Mouse (Mus musculus) forebrain, embryonic 10.5 days (tissue): Measurements from ENCODE around the gene BC035044. TPM values are rescaled to one million over a fixed set of nuclear protein-coding genes. Genes with fewer than 3 reads are reported as not detected.
"Not testable (repeated sequence)": the region's sequence is repeated elsewhere in the genome, so short reads cannot be mapped to it uniquely, and the experiment has no call there.

Experiments used
- DNase-seq: peaks from one replicate; pipeline ENCODE4 v3.0.0-alpha.2; 2017; ENCODE audit warnings: low spot score; ENCODE audit errors: extremely low spot score
- H3K27ac ChIP-seq: fragments of 300-500 bp; sonication (generic); 2 replicates; pipeline ENCODE4 v1.5.1; 2016; ENCODE audit warnings: mild to moderate bottlenecking
- H3K27me3 ChIP-seq: fragments of 300-500 bp; sonication (generic); 2 replicates; pipeline ENCODE4 v1.6.1; 2016; ENCODE audit warnings: mild to moderate bottlenecking; ENCODE audit not compliant: poor library complexity, severe bottlenecking
- H3K36me3 ChIP-seq: fragments of 300-500 bp; sonication (generic); replicated peaks from 2 replicates; pipeline ENCODE4 v1.6.1; 2016; ENCODE audit warnings: mild to moderate bottlenecking, moderate library complexity
- H3K4me1 ChIP-seq: fragments of 300-500 bp; sonication (generic); 2 replicates; pipeline ENCODE4 v1.6.1; 2016
- H3K4me3 ChIP-seq: fragments of 300-500 bp; sonication (generic); 2 replicates; pipeline ENCODE4 v1.5.1; 2016; ENCODE audit warnings: mild to moderate bottlenecking, moderate library complexity
- H3K9me3 ChIP-seq: fragments of 300-500 bp; sonication (generic); 2 replicates; pipeline ENCODE4 v1.6.1; 2016; ENCODE audit warnings: mild to moderate bottlenecking, moderate library complexity
- WGBS: fragments of 180-500 bp; shearing (Covaris S2); methylation state at CpG from one replicate; pipeline ENCODE4 v1.1.7; 2016; 5-methylcytosine and 5-hydroxymethylcytosine counted together
- polyA plus RNA-seq: library from polyadenylated mRNA; unstranded; fragments of >200 nt; fragmentation: Nextera tagmentation; extraction: Ambion mirVana; gene quantifications from 2 replicates; pipeline ENCODE4 v1.2.1, GENCODE M21; 2016

BC035044 gene
- polyA plus RNA-seq, 1 experiment from 2014 or later = 0.52 TPM

- Histone ChIP-seq H3K27me3 (peaks cover 4% of the 10 kb centered on the region; the same call in 1 of the 2 replicates), H3K4me3 (peak overlapping the region; percentile 71), H3K36me3 (no peaks in the 10 kb centered on the region), H3K27ac (peak overlapping the region; percentile 93), H3K9me3 (no peaks in the 10 kb centered on the region), H3K4me1 (peaks cover 34% of the 10 kb centered on the region)
- WGBS = 2% methylated on average over 14 of the region's 14 CpGs
- peak; percentile 58 for DNase-seq
Observed at GRCm38 (mm10) chr6:128837454-128838341, 53.2 kb downstream of the BC035044 start.

GRCm38 (mm10) chr6:128836955-128837334 is 54.0 kb downstream of the BC035044 start:
- DNase-seq = no peak
- Histone ChIP-seq H3K27ac (peak overlapping the region; percentile 93), H3K36me3 (no peaks in the 10 kb centered on the region), H3K4me1 (peaks cover 29% of the 10 kb centered on the region), H3K4me3 (peak overlapping the region; percentile 71), H3K27me3 (peaks cover 4% of the 10 kb centered on the region; the same call in 1 of the 2 replicates), H3K9me3 (no peaks in the 10 kb centered on the region)
- 87% methylated on average over 6 of the region's 6 CpGs for WGBS

GRCm38 (mm10) chr6:128836191-128836954 is 54.6 kb downstream of the BC035044 start:
- no peaks in the 10 kb centered on the region for H3K27me3 ChIP-seq
- H3K4me3 ChIP-seq = no peak overlapping the region; the same call in 1 of the 2 replicates
- no peaks in the 10 kb centered on the region for H3K9me3 ChIP-seq
- H3K27ac ChIP-seq = no peak overlapping the region
- H3K36me3 ChIP-seq = no peaks in the 10 kb centered on the region
- DNase-seq = no peak
- peaks cover 23% of the 10 kb centered on the region for H3K4me1 ChIP-seq
- 83% methylated on average over 8 of the region's 8 CpGs for WGBS

GRCm38 (mm10) chr6:128835571-128835970 is 55.4 kb downstream of the BC035044 start:
- Histone ChIP-seq H3K27ac (no peak overlapping the region), H3K36me3 (no peaks in the 10 kb centered on the region), H3K27me3 (no peaks in the 10 kb centered on the region), H3K9me3 (no peaks in the 10 kb centered on the region), H3K4me3 (no peak overlapping the region), H3K4me1 (peaks cover 22% of the 10 kb centered on the region)
- 91% methylated on average over 4 of the region's 4 CpGs for WGBS
- no peak for DNase-seq

GRCm38 (mm10) chr6:128833046-128833445 is 57.9 kb downstream of the BC035044 start:
- Histone ChIP-seq H3K27ac (no peak overlapping the region), H3K4me3 (no peak overlapping the region), H3K9me3 (no peaks in the 10 kb centered on the region), H3K4me1 (peaks cover 15% of the 10 kb centered on the region), H3K27me3 (no peaks in the 10 kb centered on the region), H3K36me3 (no peaks in the 10 kb centered on the region)
- DNase-seq = no peak
- WGBS = 90% methylated on average over 10 of the region's 10 CpGs

- no peak overlapping the region for H3K4me3 ChIP-seq
- no peaks in the 10 kb centered on the region for H3K36me3 ChIP-seq
- H3K4me1 ChIP-seq = peaks cover 4% of the 10 kb centered on the region
- no peak for DNase-seq
- no peaks in the 10 kb centered on the region for H3K27me3 ChIP-seq
- H3K27ac ChIP-seq = no peak overlapping the region
- H3K9me3 ChIP-seq = no peaks in the 10 kb centered on the region
- WGBS = 75% methylated on average over 4 of the region's 4 CpGs
Observed at GRCm38 (mm10) chr6:128829837-128830236, 61.1 kb downstream of the BC035044 start.

GRCm38 (mm10) chr6:128826781-128827180 is 64.1 kb downstream of the BC035044 start:
- H3K9me3 ChIP-seq = no peaks in the 10 kb centered on the region
- H3K27ac ChIP-seq = no peak overlapping the region
- no peaks in the 10 kb centered on the region for H3K27me3 ChIP-seq
- no peak for DNase-seq
- no peaks in the 10 kb centered on the region for H3K36me3 ChIP-seq
- peaks cover 4% of the 10 kb centered on the region for H3K4me1 ChIP-seq
- no peak overlapping the region for H3K4me3 ChIP-seq
- WGBS = 93% methylated on average over 3 of the region's 3 CpGs

GRCm38 (mm10) chr6:128826132-128826531 is 64.8 kb downstream of the BC035044 start, which contains the start of the genes Gm44511 and Klrb1b:
Gm44511 (minus strand) TSS chr6:128826315.
Klrb1b (minus strand) TSS chr6:128826331.
- peaks cover 4% of the 10 kb centered on the region for H3K4me1 ChIP-seq
- H3K27me3 ChIP-seq = no peaks in the 10 kb centered on the region
- no peak for DNase-seq
- WGBS = 92% methylated on average over 6 of the region's 6 CpGs
- H3K9me3 ChIP-seq = no peaks in the 10 kb centered on the region
- no peak within 1 kb of the TSS for H3K4me3 ChIP-seq
- H3K27ac ChIP-seq = no peak within 1 kb of the TSS
- no peaks in the 10 kb centered on the region for H3K36me3 ChIP-seq

- Histone ChIP-seq H3K4me1 (no peaks in the 10 kb centered on the region), H3K9me3 (no peaks in the 10 kb centered on the region), H3K27me3 (no peaks in the 10 kb centered on the region), H3K4me3 (no peak overlapping the region), H3K27ac (no peak overlapping the region), H3K36me3 (no peaks in the 10 kb centered on the region)
- DNase-seq = no peak
- WGBS = 85% methylated on average over 4 of the region's 4 CpGs
Observed at GRCm38 (mm10) chr6:128818083-128818802, 72.7 kb downstream of the BC035044 start.

- WGBS = 87% methylated on average over 5 of the region's 5 CpGs
- H3K4me1 ChIP-seq = peaks cover 2% of the 10 kb centered on the region; the same call in 1 of the 2 replicates
- no peaks in the 10 kb centered on the region for H3K36me3 ChIP-seq
- peaks cover 2% of the 10 kb centered on the region; the same call in 1 of the 2 replicates for H3K9me3 ChIP-seq
- H3K4me3 ChIP-seq = no peak overlapping the region
- no peaks in the 10 kb centered on the region for H3K27me3 ChIP-seq
- DNase-seq = no peak
- H3K27ac ChIP-seq = no peak overlapping the region
Observed at GRCm38 (mm10) chr6:128808532-128808931, 82.4 kb downstream of the BC035044 start.

GRCm38 (mm10) chr6:128807021-128807420 is 83.9 kb downstream of the BC035044 start:
- no peaks in the 10 kb centered on the region for H3K27me3 ChIP-seq
- H3K4me3 ChIP-seq = no peak overlapping the region
- no peak overlapping the region for H3K27ac ChIP-seq
- peaks cover 2% of the 10 kb centered on the region; the same call in 1 of the 2 replicates for H3K9me3 ChIP-seq
- 67% methylated on average over 3 of the region's 3 CpGs for WGBS
- H3K4me1 ChIP-seq = peaks cover 12% of the 10 kb centered on the region
- no peak for DNase-seq
- no peaks in the 10 kb centered on the region for H3K36me3 ChIP-seq

GRCm38 (mm10) chr6:128804823-128805640 is 85.9 kb downstream of the BC035044 start:
- WGBS = 72% methylated on average over 7 of the region's 7 CpGs
- DNase-seq = peak; percentile 47
- not testable (repeated sequence) for H3K9me3 ChIP-seq, H3K27me3 ChIP-seq, H3K27ac ChIP-seq, H3K4me3 ChIP-seq, H3K36me3 ChIP-seq
- H3K4me1 ChIP-seq = peaks cover 13% of the 10 kb centered on the region
